Mouse (Mus musculus): ENCODE measurements around the gene Cox6b1.
A peak's percentile ranks its signal among the peaks of the same experiment; 100 is the strongest.

Cox6b1 gene

DNA sequence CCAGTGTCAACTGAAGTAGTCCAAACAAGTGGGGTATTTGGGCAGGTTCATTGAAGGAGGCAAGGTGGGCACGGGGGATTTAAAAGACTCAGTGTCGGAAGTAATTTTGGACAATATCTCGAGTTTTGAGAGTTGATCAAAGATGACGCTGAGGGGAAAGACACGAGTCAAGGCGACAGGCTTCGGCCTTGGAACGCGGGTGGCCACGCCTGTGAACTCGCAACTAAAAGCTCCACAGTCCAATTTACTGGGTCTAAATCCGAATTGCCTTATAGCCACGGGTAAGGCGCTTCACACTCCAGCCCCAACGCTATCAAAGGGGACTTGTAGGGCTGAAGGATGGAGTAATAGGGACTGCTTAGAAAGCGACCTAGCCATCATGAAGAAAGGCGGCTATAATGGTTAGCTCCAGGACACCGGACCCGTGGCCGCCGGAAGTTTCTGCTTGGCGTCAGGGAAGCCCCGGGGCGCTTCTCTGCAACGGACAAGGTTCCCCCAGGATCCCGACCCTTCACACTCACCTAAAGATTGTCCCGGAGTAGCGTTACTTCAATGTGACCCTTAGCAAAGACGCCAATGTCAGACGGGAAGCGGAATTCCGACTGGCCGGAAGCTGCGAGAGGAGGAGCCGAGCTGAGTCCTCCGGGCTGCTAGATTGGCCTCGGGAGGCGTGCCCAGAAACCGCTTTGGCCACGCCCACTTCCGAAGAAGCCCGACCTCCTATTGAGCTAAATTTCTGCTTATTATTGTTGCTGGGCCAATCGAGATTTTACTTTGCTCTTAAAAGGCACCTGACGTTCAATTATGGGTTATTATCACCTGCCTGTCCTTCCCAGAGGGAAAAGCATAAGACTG lies at the start of gene Cox6b1:
TSS of gene Cox6b1 (minus strand) at position 622 of the 855 bp plus-strand sequence.
- DNase-seq: peak; percentile 89

DNA sequence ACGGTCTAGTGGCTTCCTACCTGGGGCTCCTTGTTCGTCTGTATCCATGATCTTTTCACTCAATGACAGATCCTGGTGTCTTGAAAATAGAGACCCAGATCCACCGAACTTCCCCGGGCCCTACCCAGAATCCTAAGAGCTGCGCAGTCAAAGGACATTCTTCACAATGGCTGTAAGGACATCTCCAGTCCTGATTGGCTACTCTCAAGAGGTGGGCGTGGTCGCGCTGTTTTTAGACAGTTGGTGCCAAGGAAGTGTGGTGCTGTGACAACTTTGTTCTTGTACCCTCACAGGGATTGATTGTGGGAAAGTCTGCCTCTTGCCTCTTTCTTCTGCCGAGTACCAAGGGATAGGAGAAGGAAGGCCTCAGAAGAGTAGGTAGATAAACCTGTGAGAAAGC lies 45.5 kb upstream of the Cox6b1 start, which contains the start of gene Pmis2:
TSS of gene Pmis2 (minus strand) at position 126 of the 400 bp plus-strand sequence.
- DNase-seq: no peak

DNA sequence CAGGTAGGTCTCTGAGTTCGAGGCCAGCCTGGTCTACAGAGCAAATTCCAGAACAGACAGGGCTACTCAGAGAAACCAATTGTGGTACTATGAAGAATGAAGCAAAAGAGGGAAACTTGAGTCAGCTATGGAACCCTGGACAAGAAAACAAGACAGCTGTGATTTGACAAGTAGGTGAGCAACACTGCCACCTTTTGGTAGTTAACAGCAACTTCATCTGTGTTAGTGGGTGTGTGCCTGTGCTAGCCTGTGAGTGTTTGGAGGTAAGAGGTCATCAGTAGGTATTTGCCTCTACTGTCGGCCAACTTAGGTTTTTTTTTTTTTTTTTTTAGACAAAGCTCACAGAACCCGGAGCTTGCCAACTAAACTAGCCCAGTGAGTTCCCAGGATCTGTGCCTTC lies 43.3 kb upstream of the Cox6b1 start:
- no peak for DNase-seq

DNA sequence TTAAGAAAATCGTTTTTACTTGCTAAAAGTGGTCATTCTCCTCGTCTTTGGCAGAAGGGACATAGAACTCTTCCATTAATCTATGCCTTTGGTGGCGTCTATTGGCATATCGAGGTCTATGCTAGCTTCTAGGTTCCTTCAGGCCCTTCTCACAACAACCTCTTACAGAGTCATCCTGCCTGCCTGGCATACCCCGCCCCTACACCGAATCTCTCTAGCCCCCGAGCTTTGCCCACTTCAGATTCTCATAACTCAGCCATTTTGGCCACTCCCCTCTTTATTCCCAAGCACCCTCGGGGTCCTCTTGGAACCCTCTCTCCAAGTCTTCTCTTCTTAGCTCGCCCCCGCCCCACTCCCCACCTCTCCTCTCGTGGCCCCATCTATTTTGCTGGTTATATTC lies 39.4 kb upstream of the Cox6b1 start:
- peak; percentile 42 for DNase-seq

DNA sequence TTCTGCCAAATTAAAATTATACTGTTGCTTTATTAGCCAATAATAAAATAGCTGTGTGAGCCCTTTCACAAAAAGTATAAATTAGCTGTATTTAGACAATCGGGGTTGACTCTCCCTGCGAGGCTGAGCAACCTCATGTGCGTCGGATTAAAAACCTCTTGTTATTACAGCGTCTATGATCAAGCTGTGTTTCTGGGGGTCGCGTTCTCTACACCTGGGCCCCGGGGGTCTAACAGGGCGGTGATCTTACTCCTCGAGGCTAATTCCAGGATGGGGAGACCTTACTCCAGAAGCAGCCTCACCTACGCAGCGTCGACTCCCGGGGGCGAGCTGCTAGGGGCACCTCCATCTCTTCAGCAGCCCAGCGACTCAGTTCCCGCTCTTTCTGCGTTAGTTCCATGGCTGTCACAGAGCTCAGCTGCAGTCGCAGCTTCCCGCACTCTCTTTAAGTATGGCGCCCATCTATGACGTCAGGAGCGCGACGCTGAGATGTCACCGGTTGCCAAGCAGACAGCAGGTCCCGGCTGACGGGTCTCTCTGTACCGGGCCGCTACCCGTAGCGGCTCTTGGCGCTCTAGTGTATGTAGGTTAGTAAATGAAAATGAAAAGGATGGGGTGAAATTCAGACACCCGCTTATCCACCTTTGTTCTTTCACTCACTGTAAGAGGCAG lies 38.7 kb upstream of the Cox6b1 start, which contains the start of gene Haus5:
TSS of gene Haus5 (minus strand) at position 466 of the 672 bp plus-strand sequence.
- DNase-seq: peak; percentile 90

DNA sequence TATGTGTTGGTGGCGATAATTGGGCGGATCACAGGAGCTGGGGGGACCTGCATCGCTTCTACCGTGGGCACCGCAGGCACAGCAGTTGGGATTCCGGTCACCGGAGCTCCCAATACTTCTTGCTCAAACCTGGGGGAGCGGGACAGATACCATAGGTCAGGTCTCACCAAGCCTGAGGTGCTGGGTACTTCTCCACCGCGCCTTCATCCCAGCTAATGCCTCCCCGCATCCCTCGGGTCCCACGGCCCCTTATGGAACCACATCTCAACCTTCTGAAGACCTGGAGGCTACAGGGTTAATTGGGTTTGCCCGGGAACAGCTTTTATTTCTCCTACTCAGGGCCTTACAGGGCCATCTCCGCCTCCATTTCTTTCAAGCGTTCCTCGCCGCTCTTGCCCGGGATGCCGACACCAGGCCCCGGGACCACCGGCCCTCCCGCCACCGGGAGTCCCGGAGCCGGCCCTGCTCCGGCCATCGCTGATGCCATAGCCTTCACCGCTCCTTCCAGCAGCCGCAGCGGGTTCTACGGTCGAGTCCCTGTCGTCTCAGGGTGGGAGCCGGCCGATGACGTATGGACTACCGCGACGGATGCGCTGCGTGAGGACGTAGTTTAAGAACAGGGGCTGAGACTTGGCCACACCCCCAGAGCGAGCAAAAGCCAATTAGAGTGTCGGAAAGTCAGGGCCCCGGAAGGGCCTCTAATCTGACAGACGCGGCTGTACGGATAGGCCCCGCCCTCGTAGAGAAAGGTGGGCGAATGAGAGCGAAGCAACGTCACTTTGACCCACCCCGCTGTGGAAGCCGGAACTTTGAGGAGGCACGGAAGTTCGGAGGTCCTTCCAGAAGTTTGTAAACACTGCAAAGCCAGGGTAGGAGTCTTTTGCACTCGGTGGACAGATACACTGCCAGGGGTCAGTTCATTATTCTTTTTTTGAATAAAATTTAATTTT lies 23.9 kb upstream of the Cox6b1 start, which contains the start of gene Rbm42:
TSS of gene Rbm42 (minus strand) at position 727 of the 950 bp plus-strand sequence.
- DNase-seq: peak; percentile 99

DNA sequence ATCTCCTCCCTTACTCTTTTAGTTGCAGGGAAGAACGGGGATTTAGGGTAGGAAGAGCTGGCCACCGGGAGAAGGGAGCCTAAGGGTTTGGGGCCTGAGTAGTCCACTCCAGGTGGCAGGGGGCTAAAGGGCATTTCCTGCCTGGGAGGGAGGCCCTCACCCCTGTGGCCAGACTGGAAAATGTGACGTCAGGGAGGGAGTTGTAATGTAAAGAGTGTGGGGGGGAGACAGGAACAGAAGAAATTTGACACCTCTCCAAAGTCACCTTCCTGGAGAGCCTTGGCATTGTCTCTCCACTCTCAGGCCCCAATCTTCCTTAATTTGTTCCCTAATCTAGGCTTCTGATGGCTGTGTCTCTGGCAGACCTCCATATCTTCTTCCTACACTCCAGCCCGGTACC lies 13.1 kb upstream of the Cox6b1 start:
- no peak for DNase-seq

DNA sequence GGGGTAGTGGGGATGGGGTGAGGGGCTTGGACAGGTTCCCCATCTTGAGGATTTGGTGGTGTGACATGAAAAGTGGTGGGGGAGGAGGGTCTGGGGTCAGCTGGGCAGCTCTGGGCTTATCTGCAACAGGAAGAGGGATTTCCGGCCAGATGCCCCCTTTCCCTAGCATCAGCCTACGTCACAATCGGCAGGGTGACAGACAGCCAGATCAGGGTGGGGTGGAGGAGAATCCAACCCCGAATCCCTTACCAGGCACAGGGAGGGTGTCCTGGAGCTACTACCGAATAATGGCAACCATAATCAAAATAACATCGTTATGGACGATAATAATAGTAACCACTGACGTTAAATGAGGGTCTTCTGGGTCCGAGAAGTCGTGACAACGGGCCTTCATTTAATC lies 10.4 kb upstream of the Cox6b1 start:
- DNase-seq: no peak

DNA sequence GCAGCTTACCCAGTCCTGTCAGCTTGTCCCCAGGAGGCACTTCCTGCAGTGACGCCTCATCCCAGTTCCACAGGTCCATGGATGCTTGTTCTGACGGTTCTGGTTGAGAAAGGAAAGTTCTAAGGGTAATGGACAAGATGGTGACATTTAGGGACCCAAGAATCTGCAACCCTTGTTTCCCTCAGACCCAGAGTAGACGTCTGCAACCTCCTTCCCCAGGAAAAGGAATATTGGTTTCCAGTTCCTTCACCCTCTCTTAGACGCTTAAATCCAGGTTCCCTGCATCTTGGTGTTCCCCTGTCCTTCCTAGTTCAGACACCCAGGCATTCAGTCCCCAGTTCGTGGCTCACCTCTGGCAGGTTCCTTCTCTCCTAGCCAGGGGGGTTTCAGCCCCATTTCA lies 9.8 kb upstream of the Cox6b1 start, which contains the start of gene Etv2:
TSS of gene Etv2 (minus strand) at position 101 of the 400 bp plus-strand sequence.
- DNase-seq: no peak

DNA sequence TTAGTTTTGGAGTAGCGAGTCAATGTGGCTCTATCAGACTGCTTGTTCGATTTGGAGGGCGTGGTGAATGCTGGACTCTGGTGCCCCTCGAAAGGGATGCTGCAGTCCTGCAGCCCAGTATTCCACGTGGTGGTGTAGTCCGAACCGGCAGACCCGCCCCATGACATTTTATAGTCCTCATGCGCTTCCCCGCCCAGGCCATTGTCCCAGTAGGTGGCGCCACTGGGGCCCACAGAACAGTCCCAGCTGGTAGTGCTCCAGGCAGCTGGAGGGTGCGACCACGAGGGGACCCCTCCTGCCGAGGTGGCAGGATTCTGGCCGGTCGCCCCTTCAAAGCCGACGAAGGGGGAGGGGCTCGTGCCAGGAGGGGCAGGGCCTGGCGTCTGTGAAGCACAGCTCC lies 8.7 kb upstream of the Cox6b1 start:
- no peak for DNase-seq

DNA sequence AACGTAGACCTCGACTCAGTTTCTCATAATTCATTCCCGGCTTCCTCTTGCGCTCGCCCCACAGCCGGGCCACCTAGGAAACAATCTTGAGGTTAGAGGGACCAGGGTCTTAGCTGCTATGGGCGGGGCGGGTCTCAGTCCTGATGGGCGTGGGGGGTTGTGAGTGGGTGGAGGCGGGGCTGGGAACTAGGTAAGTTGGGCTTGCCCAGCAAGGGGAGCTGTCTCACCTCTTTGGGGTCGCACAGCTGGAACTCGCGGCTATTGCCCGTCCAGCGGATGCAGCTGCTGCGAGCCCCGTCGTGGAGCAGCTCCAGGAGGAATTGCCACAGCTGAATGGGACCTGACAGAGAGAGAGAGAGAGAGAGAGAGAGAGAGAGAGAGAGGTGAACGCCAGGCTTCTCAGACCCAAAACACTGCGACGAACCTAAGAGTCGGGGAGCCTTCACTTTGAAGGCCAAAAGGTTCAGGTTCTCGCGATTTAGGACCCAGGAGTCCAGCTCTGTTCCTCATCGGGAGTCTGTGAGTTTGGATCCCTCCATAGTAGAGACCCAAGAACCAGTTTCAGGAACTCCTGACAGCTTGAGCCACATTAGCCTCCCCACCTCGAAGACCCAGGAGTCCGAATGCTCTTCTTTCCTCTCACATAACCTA lies 7.9 kb upstream of the Cox6b1 start:
- no peak for DNase-seq

DNA sequence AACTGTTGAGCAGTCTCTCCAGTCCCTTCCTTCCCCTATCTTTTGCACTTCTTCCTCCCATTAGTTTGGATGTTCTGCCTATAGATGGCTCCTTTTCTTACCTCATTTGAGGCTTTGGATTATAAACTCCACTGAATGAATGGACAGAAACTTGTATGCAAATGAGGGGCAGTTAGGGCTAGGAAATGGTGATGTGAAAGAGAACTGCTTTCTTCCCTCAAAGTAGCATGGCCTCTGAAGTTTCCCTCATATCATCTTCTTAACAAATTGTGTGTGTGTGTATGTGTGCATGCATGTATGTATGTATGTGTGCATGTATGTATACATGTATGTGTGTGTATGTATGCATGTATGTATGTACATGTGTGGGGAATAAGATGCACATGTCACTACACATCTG lies 3.1 kb upstream of the Cox6b1 start:
- no peak for DNase-seq

DNA sequence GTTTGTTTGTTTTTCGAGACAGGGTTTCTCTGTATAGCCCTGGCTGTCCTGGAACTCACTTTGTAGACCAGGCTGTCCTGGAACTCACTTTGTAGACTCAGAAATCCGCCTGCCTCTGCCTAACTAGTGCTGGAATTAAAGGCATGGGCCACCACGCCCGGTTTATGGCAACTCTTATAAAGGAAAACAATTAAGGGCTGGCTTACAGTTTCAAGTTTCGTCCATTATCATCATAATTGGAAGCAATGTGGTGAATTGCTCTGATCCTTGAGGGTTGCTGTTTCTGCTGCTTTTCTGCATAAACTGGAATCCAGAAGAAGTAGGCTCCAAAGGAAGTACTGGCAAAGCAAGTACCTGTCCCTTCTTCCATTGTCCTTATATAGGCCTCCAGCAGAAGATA lies 696 bp upstream of the Cox6b1 start:
- no peak for DNase-seq

DNA sequence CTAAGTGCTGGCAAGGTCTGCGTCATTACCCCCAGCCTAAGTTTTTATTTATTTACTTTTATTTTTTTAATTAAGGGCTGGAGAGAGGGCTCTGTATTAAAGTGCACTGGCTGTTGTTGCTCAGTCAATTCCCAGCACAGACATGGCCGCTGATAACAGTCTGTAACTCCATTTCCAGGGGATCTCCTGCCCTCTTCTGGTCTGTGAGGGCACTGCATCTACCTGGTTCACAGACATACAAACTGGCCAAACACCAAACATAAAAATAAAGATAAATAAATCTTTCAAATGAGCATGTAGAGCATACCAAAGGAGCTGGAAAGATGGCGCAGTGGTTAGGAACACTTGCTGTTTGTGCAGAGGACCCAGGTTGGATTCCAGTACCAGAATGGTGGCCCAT lies 6.7 kb downstream of the Cox6b1 start:
- no peak for DNase-seq

DNA sequence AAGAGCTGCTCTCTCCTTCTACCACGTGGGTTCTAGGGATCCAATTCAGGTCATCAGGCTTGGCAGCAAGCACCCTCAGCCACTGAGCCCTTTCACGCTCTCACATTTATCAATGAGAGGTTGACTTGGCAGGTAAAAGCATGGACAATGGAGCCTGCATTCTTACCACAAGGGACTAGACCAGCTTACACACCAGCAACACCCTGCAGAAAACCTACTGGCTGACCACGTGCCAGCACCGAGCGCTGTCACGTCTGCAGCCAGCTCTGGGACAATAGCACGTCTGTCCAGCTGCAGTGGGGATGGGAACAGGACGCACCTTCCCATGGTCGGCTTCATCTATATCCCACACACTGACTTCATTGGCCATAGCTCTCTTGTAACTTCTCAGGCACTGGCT lies 7.3 kb downstream of the Cox6b1 start:
- DNase-seq: no peak

DNA sequence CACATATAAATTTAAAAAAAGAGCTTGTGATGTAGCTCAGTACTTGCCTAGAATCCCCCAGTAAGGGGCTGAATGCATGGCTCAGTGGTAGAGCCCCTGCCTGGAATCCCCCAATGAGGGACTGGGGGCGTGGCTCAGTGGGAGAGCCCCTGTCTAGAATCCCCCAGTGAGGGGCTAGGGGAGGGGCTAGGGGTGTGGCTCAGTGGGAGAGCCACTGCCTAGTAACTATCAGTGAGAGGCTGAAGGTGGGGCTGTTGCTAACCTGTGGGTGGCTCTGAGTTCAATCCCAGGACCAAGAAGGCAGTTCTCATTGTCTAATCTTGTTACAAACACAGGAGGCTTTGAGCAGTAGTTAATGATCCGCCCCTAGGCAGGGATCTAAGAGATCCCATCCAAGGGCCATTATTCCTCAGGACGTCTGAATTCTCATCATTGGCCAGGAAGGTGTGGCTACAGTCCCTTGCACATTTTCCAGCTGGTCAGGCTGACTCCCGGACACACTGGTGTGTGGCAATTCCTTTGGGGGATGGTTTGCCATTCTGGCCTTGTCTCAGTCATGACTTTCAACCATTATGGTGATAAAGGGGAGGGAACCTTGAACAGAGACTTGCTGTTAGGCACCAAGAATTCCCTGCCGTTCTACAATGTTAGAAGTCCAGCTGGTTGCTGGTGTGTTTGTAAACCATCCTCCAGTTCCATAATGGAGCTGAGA lies 10.7 kb downstream of the Cox6b1 start:
- DNase-seq: no peak

DNA sequence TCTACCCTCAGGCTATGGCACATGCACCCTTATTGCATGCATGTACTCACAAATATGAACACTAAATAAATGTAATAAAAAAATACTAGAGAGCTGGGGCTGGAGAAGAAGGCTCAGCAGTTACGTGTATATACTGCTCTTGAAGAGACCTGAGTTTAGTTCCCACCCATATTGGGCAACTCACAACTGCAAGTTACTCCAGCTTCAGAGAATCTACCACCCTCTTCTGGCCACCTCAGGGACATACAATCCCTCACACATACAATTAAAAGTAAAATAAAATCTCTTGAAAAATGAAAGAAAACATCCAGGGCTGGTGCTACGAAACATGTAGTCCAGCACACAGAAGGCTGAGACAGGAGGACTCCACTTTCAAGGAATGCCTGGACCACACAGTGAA lies 11.5 kb downstream of the Cox6b1 start:
- DNase-seq: no peak

DNA sequence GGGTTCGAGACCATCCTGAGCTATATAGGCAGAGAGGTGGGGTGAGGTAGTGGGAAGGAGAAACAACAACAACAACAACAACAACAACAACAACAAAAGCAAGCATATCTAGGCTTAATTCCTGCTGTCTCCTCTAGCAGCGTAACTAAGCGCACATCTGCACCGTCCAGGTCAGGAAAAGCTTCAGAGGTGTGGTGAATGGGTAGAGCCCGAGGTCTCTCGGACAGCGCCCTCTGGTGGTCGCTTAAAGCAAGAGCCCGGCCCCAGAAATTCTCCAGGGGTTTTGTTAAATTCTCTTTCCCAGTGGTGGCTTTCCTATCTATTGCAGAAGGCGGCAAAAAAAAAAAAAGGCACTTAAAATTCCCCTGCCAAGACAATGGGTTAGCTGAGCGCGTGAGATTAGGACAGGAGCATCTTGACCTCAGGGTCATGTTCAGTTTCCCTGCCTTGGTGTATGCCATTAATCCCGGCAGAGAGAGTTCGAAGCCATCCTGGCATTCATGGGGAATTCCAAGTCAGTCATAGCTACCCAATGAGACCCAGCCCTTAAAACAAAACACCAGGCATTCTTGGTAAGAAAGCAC lies 12.3 kb downstream of the Cox6b1 start:
- DNase-seq: peak; percentile 47

DNA sequence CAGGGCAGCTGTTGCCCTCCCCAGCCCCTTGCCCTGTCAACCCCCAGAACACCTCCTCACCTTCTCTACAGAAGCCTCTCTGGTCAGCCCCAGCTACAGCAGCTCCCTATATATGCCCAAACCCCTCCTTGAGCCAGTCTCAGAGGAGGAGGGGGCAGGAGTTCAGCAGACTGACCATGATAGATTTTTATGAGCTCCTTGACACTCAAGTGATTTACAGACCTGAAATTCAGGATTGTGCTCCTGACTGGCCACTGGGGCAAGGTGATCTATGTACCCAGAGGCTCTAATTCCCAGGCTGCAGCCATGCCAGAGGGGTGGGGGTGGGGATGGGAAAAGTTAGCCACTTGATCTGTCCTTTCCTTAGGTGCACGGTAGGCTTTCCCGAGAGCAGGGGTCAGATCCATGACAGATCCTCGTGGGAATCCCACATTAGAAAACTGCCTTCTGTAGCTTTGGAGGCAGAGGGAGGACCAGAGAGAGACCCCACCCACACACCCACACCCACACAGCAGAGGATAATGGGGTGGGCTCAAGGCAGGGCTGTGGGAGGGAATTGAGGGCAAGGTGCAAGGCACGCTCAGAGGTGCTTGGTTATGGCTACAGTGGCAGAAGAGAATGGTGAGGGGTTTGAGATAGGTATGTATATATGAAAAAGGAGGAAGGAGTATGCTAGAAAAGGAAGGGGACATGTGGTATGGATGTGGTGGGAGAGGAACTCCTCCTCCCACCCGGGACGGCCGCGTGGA lies 13.1 kb downstream of the Cox6b1 start, which contains the start of gene Upk1a:
TSS of gene Upk1a (minus strand) at position 194 of the 749 bp plus-strand sequence.
- no peak for DNase-seq

DNA sequence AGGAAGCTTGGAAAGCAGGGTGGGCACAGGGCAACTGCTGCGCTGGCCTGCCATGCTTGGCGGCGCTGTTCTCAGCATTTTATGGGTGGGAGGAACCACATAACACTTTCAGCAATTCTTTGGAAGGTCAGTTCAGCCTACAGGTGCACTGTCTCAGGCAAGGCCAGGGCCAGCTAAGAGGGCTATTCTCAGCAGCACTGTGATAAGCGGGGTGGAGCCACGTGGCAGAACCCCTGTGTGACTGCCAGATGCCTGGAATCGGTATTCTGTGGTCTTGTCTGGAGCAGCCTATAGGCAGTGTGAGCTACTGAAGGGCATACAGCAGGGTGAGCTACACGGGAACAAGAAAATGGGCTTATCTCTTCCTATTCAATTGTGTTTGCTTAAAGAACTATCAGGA lies 15.9 kb downstream of the Cox6b1 start:
- no peak for DNase-seq

Data from cerebellum, adult 9-11 months (tissue).